Mouse (Mus musculus) CD4-positive naive resting alpha-beta T cell, adult 76 days (primary cell): ENCODE results near the gene Rpp30. TPM values are rescaled to one million over a fixed set of nuclear protein-coding genes. Genes with fewer than 3 reads are reported as not detected.

ENCODE experiments used
- total RNA-seq: library from RNA; stranded (reverse); gene quantifications from one replicate; pipeline ENCODE4 v1.2.4, GENCODE M21; 2023

Rpp30 gene
- 25.7 TPM for total RNA-seq

DNA sequence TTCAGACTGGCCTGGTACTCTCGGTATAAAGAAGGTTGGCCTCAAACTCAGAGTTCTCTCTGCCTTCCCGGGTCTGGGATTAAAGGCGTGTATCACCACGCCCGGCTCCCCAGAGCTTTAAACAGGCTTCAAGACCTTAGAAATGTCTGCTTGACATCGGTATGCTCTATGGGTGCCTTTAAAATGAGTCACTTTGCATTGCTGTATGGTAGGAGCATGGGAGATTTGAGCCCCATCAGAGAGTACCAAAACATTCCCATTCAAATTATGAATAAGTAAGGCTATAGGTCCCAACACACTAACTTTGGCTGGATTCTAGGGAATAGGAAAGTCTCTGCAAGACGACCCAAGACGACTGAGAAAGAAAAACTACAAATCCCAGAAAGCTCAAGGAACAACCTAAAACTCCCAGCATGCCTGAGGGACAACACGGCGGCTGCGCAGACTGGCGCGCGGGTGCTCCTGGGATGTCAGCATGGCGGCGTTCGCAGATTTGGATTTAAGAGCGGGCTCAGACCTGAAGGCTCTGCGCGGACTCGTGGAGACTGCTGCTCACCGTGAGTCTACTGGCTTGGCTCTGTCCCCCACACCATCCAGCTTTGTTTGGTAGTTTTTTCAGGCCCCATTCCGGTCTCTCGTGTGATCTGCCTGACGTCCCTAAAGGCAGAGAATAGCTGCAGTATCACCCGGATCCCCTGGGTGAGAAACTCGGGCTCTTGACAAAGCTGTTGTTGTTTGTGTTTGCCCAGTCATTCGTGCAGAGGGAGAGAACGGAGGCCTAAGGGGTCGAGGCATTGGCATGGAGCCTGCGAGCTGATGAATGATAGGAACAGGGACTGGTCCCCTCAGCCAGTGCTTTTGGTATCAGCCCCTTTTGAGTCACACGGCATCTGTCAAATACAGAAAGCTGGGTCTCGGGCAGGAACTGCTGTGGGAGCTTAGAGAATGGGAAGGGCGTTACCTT is at the start of gene Rpp30:
TSS of gene Rpp30 (plus strand) at position 455 of the 964 bp plus-strand sequence.

DNA sequence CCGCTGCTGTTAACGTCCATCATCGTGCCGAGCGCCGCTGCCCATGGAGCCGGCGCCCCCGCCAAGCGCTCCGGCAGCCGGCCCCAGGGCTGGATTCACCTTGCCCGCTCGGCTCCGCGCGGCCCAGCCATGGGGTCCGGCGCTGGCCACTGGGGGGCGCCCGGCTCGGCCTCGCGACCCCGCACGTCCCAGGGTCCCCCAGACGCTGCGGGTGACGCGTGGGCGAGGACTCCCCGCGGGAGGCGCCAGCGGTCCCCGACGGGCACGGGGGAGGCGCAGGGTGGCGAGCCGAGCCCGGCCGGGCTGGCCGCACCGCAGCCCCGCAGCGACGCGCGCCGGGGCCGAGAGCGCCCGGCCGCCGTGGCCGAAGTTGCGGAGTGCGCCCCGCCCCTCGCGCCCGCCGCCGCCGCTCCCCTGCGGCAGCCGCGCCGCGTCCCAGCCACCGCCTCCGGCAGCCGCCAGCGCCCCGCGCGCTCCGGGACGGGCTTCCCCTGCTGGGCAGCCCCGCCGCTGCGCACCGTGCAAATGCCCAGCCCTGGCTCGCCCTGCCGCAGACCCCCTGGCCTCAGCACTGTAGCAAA is 26.2 kb upstream of the Rpp30 start, which contains the start of gene Htr7:
TSS of gene Htr7 (minus strand) at position 277 of the 581 bp plus-strand sequence.

GRCm38 (mm10) chr19:36119783-36120471 is 36.4 kb downstream of the Rpp30 start, which contains the start of gene Ankrd1:
Gene Ankrd1 (minus strand): TSS chr19:36120099.

Other genes starting within 250 kb of the Rpp30 start
- gene Htr7, start 26.2 kb upstream of the Rpp30 start, total RNA-seq, result not detected
- gene Ankrd1, start 36.4 kb downstream of the Rpp30 start, total RNA-seq, result not detected